Mouse (Mus musculus): ENCODE data around the gene Atp7a. TPM values are rescaled to one million over a fixed set of nuclear protein-coding genes. Genes with fewer than 3 reads are reported as not detected.
A peak's percentile ranks its signal among the peaks of the same experiment; 100 is the strongest.

The Atp7a gene
- polyA plus RNA-seq, 3 experiments from 2014 or later = 6.0 to 10.4 (median 9.3) TPM

- ATAC-seq = peak; percentile 72
Observed at GRCm38 (mm10) chrX:106171853-106172154, 144.7 kb downstream of the Atp7a start.

Other genes starting within 250 kb of the Atp7a start
- gene Atrx, start 97.9 kb upstream of the Atp7a start, polyA plus RNA-seq (2017; shearing (Covaris generic)) = 100 to 1,000 TPM; 269 to 465 (median 315) TPM
- 10 to 100 TPM; 28.5 to 45.3 (median 29.1) TPM for gene Magt1, start 15.4 kb upstream of the Atp7a start, polyA plus RNA-seq (2017; shearing (Covaris generic))
- 100 to 1,000 TPM; 180 to 388 (median 345) TPM for gene Cox7b, start 11.6 kb upstream of the Atp7a start, polyA plus RNA-seq (2017; shearing (Covaris generic))
- gene Tlr13, start 115.9 kb downstream of the Atp7a start, polyA plus RNA-seq (2017; shearing (Covaris generic)) = under 1 TPM in 1 of 3 experiments, not detected in 2; 0.26 TPM
- gene Pgk1, start 159.8 kb downstream of the Atp7a start, polyA plus RNA-seq (2017; shearing (Covaris generic)) = 100 to 1,000 TPM; 137 to 227 (median 157) TPM
- gene Taf9b, start 193.9 kb downstream of the Atp7a start, polyA plus RNA-seq (2017; shearing (Covaris generic)) = 10 to 100 TPM; 40.6 to 65.1 (median 53.7) TPM
- gene Fnd3c2, start 228.1 kb downstream of the Atp7a start, polyA plus RNA-seq (2017; shearing (Covaris generic)) = not detected